Mouse (Mus musculus) brain, adult 2 months (tissue): ENCODE results near the gene Olfr490.

Experiments
- DNase-seq: peaks from one replicate; pipeline ENCODE4 v3.0.0; 2011; ENCODE audit warnings: low read depth, low spot score

The Olfr490 gene

GRCm38 (mm10) chr7:108288834-108289233, at the start of gene Olfr490:
Gene Olfr490 (minus strand): TSS chr7:108288934.
- no peak for DNase-seq

- DNase-seq = no peak
Observed at GRCm38 (mm10) chr7:108323574-108323973, 34.8 kb upstream of the Olfr490 start, which contains the start of gene Olfr492. Gene Olfr492 (minus strand): TSS chr7:108323674.

GRCm38 (mm10) chr7:108313151-108313550, 24.4 kb upstream of the Olfr490 start, which contains the start of gene Olfr491:
Gene Olfr491 (plus strand): TSS chr7:108313451.
- DNase-seq = no peak

- no peak for DNase-seq
Observed at GRCm38 (mm10) chr7:108258247-108258646, 30.5 kb downstream of the Olfr490 start, which contains the start of gene Olfr488. Gene Olfr488 (minus strand): TSS chr7:108258347.
